Mouse (Mus musculus): Measurements from ENCODE around the gene Ntn4.
"Not testable (repeated sequence)": the region's sequence is repeated elsewhere in the genome, so short reads cannot be mapped to it uniquely, and the experiment has no call there.

The Ntn4 gene

DNA sequence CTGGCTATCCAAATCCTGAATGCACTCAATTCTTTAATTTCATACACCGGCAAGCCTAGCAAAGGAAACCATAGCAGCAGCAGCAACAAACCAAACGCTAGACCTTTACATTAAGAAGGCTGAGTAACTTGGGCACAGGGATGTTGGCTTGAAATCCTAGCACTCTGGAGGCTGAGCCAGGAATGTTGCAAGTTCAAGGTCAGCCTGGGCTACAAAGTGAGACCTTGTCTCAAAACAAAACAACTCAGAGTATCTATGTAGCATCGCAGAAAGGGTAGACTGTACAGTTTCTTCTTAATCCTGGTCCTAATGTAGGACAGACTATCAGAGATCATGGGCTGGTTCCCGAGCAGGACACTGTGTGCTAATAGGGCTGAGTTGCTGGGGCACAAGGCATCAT lies 43.4 kb downstream of the Ntn4 start:
- no peak for DNase-seq (ENCODE audit: low read depth, low spot score)

DNA sequence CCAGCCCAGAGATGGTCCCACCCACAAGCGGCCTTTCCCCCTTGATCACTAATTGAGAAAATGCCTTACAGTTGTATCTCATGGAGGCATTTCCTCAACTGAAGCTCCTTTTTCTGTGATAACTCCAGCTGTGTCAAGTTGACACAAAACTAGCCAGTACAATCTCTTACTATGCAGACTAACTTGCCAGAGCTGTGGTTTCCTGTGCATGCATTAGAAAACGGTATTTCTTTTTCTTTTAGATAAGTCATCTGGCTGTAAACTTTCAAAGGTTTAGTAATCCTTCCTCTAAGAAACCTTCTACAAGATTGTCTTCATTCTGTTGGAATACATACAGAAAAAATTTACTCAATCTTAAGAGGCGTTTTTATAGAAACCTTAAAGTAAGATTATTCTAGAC lies 44.9 kb downstream of the Ntn4 start:
- not testable (repeated sequence) for DNase-seq (ENCODE audit: low read depth, low spot score)

DNA sequence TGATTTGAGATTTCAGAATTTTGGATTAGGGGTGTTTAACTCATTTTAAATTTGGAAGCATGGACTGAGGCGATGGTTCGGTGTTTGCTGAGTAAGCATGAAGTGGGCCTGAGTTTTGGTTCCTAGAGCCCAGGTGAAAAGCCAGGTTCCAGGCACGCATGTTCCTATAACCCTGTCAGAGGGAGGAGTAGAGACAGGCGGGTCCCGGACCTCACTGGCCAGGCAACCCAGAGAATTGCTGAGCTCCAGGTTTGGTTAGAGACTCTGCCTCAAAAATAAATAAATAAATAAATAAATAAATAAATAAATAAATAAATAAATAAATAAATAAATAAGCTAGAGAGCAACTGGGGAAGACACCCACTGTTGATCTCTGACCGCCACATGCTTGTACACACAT lies 46.1 kb downstream of the Ntn4 start:
- DNase-seq (ENCODE audit: low read depth, low spot score), result no peak

DNA sequence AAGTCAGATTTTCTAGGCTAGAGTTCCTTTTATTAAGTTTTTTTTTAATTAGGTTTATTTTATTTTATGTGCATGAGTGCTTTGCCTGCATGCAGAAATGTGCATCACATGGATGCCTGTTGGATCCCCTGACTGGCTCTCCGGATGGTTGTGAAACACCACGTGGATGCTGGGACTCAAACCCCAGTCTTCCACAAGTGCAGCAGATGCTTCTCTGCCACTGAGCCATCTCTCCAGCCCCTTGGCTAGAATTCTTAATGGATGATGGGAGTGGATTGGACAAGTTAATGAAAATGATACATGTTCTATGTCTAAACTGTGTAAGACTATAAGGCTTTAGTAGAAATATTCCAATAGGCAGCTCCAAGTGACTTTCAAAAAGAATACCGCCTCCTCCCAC lies 47.3 kb downstream of the Ntn4 start:
- no peak for DNase-seq (ENCODE audit: low read depth, low spot score)

DNA sequence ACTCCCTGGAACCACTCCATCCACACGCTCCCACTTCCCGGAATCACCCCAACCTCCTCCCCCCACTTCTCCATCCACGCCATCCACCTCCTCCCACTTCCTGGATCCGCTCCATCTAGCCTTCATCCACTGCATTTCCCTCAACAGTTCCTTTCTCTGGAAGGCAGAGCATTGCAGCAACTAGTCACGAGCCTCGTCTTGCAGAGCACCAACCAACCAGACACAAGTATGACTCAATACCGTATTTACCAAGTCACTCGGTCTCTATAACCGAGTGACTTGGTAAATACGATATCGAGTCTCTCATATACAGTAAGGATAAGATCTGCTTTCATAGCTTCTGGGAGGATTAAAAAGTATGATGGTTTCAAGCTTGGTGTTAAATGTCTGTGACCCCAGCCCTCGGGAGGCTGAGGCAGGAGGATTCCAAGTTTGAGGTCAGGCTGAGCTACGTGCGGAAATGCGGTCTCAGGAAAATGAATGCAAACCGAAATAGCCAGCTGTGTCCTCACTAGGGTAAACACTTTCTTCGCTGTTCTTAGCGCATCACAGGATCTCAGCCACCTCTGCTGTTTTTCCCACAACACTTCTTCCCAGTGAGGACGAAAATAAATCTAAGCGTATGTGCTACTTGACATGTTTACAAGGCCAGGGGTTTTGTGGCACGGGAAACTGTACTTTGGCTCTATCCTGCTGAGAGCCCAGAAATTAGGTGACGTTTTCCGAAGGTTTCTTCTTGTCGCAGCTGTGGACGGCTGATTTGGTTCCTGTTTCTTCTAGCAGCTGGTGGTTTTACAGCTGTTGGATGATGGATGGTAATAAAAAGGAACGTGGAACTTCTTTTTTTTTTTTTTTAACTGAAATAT lies 48.1 kb downstream of the Ntn4 start:
- peak; percentile 86 for DNase-seq (ENCODE audit: low read depth, low spot score)

DNA sequence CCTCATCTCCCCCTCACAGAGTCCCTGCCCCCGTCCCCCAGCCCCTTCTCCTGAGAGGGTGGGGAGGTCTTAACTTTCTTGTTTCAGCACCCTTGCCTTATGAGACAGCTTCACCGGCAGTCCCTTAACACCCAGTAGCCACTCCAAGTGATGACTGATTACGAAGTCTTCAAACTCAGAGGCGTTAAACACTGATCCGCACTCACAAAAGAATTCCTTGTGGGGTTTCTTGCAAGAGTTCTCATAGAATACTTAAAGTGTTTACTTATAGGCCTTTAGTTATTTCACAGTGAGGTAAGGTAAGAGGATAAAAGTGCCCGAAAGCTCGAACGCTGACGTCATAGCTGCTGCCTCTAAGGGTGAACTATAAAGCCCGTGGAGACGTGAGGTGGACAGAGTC lies 50.9 kb downstream of the Ntn4 start:
- no peak for DNase-seq (ENCODE audit: low read depth, low spot score)

DNA sequence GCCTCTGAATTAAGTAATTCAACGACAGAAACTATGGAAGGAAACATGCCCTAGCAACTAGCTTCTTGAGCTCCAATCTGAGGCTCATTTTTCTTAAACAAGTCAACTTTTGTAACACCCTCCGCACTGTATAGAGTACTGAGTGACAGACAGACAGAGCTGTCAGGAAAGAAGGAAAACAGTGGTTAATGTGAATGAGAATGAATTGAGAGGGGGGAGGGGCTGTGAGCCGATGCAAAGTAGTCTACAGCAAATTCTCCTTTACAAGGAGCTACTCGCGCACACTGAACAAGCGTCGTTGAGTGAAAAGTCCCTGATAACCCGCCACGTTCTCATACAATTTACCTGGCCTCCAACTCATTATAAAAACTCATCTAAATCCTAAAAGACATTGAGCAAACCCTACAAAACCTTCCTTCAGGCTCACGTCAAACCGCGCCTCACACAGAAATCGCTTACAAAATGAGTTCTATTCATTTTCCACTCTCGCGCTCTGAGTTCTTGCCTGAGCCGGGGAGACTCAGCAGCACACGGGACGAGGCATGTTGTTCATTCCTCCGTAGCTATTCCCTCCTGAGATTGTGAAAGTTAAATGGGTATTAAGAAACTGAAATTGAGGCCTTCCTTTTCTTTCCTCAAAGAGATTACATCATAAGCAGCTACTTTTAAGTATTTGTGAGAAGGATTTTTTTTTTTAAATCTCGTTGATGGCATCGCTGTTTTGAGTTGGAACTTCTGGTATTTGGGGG lies 54.7 kb downstream of the Ntn4 start:
- no peak for DNase-seq (ENCODE audit: low read depth, low spot score)

DNA sequence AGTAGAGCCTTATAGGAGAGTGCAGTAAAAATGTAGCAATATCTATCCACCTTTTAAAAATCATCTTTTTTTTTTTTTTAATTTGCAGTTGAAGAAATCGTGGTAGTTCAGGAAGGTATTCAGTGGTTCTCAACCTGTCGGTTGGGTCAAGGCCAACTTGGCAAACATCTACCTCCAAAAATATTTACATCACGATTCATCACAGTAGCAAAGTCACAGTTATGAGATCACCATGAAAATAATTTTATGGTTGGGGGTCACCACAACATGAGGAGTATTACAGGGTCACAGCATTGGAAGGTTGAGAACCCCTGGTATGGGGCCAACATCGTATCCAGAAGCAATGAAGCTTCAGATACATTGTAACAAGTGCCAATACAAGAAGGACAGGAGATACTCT lies 55.5 kb downstream of the Ntn4 start:
- DNase-seq (ENCODE audit: low read depth, low spot score), result no peak

DNA sequence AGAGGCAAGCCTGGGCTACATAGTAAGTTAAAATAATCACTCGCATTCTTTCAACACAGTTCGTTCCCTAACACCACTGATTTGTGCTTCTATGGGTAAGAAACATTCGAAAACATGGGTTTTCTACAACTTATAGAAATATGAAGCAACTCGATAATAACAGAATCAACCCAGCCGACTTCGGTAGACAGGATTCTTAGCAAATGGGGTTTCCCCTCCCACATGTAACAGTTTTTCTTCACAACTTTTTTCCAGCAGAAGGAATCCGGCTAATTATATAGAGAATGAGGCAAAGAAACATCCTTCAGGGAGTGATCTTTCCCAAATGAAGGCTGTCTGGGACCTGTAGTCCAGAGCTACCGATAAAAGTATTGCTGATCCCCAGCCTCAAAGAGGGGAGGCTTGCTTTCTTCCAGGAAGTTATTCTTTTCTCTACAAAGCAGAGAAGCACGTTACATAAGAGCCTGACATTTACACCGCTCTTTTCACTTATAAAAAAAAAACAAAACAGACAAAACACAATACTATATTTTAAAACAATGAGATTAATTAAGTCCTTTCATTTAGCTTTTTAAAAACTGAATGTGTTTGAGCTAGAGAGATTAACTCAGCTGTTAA lies 57.5 kb downstream of the Ntn4 start:
- peak; percentile 37 for DNase-seq (ENCODE audit: low read depth, low spot score)

DNA sequence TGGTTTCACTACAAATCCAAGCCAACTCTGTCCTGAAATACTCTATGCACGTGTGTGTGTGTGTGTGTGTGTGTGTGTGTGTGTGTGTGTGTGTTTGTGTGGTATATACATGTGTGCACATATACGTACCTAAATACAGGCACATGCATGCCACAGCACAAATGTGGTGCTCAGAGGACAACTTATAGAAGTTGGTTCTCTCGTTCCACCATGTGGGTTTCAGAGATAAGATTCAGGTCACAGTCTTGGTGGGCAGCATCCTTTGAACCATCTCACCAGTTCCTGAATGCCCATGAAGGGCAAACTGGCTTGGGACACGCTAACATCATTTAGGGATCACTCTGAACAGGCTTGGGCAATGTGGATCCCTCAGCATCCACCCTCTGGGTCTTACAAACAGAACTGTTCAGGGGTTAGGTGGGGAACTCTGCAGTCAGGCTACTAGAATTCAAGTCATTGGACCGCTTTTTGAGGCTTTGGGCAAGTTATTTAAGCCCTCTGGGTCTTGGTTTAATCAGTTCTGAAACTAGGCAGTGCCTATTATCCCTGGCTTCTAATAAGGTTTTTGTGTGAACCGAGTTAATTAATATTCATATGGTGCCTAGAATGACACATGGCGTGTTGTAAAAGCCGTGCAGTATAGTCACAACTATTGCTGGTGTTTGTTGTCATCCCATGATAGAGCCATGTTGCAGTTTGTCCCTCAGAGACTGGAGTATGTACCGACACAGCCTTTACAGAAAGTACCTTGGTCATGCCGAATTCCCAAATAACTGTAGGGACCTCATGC lies 59.4 kb downstream of the Ntn4 start:
- no peak for DNase-seq (ENCODE audit: low read depth, low spot score)

DNA sequence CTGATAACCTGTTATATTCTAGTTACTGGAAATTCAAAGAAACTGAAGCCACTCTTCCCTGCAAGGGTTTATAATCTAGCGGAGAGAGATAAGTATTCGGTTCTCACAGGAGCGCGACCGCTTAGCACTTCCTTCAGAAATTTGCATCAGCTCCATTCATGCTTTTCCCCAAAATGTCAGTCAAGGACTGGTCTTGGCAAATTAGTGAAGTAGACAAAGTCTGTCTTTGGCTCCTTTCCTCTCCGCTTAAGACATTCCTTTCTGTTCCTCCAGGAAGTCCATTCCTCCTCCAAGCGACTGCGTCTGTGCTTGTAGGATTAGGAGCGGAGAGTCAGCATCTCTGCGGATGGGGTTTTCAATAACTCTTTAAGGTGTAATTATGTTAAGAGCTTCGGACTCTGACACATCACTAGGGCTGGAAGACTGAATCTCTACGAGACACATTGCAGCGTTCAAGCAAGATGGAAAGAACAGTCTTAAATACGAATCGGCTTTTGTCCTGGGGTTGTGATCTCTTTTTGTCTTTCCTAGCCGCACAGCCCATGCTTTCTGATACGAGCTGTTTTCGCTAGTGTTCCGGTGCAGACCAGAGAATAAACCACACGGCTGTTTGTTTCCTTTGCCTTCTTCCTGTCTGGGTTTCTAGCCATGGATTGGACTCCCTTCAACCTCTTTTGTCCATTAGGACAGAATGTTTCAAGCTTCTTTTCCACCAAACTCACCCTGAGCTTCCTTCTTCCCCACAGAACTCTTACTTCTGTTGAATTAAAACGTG lies 60.3 kb downstream of the Ntn4 start:
- no peak for DNase-seq (ENCODE audit: low read depth, low spot score)

DNA sequence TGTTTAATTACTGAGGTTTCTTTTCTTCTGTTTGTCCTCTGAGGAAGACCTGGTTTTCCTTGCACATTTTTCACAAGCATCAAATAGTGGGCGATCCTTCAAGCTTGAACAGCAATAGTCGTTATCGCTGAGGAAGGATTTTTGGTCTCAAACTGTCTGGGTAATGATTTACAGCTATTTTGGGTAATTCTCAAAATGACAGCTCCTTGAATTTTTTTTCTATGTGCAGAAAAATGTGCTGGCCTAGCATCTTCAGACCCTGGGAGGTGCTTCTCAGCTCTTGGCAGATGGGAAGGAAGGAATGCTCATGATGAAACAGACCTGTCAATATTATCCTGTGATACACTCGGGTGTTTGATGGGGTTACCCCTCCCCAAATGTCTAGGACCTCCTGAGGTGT lies 63.5 kb downstream of the Ntn4 start:
- DNase-seq (ENCODE audit: low read depth, low spot score), result no peak

DNA sequence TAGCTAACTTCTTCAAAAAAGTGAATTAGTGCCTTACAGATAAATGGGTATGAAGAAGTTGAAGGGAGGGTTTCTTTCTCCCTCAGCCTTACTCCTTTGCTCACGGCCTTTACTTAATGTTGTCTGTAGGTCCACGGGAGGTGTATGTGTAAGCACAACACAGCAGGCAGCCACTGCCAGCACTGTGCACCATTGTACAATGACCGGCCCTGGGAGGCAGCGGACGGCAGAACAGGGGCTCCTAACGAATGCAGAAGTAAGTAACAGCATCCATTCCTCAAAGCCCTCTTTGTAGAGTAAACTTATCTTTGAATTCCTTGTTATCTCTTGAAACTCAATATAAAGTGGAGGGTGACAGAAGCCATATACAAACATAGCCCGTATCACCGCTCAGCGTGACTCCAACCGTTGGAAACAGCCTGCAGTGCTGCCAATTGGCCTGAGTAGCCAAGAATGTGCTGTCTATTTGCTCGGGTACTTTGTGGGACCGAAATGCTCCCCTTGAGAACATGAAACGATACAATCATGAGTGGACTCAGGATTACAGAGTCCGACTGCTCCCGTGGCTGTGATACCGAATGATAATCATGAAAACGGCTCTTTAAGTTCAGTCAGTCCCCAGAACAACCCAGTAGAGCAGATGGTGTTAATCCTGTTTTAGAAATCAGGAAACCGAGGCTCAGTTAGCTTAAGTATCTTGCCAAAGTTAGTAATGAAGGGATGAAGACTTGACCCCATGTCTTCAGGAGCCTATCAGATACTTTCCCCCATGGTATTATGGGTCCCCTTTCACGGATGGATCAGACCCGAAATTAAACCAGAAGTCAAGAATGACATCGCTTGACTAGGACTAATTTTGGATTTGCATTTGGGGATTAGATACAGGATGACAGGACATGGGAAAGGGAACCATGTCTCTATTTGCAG lies 66.9 kb downstream of the Ntn4 start:
- no peak for DNase-seq (ENCODE audit: low read depth, low spot score)

DNA sequence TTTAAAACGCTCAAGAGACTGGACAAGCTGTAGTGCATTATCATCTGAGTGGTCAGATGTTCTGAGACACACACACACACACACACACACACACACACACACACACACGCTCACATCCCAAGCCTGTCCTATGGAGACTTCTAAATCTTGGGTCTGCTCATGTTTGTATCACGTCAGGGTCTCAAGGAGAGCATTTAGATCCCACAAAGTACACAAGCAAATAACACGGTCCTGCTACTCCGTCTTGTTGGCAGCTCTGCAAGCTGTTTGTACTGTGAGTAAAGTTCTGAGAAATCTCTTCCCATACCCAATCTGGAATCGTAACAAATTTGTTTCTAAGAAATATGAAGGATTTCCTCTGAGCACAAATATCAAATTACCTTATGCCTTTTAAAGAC lies 67.6 kb downstream of the Ntn4 start:
- no peak for DNase-seq (ENCODE audit: low read depth, low spot score)

DNA sequence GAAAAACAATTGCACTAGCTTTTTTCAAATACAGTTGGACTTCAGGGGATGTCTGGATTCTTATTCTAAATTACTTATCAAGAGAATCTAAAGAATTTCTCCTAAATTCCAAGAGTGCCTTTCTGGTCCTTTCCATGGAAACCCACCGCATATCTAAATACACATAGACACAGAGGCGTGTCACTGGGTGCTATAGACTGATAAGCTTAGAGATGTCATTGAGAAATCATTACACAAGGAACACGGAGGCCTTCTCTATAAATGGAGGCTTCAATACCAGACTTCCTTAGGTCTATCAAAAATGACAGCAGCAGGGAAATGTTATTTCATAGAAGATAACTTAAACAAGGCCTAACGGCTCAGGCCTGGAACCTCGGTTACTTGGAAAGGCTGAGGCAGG lies 68.0 kb downstream of the Ntn4 start:
- DNase-seq (ENCODE audit: low read depth, low spot score), result no peak

DNA sequence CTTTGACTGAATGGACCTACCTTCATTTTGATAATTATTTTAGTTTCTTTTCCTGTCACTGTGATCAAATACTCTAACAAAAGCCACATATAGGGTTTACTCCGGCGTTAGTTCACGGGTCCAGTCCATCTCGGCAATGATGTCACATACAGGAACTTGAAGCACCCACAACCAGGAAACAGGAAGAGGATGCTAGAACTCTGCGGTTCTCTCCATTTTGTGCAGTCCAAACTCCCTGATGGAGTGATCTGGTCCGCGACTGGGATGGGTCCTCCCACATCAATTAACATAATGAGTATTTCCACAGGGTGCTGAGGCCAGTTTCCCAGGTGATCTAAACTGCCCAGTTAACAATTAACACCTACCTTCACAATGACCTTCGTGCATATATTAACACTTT lies 69.1 kb downstream of the Ntn4 start:
- DNase-seq (ENCODE audit: low read depth, low spot score), result no peak

DNA sequence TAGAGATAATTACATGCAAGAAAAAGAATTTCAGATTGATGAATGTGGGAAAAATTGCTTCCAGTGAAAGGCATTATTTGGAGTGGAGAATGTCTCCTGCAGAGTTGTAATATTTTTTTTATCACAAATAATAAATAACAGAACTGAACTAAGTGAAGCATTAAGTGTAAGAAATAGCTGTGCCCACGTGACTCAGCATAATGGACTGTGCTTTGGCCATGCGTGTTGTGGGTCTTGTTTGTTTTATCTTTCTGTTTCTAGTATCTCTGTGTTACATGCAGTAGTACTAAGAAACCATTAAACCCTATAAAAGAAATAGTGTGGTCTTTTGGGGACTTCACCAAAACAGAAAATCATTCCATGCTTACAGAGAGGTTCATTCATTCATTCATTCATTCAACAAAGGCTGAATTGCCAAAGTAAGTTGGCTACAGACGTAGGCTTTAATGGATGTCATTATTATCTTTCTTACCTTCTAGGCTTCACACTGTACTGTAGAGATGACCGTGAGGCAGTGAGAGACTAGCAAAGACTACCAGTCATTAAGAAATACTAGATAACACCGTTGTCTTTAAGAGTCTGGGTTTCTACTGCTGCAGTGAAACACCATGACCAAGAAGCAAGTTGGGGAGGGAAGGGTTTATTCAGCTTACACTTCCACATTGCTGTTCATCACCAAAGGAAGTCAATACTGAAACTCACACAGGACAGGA lies 81.3 kb downstream of the Ntn4 start:
- no peak for DNase-seq (ENCODE audit: low read depth, low spot score)

DNA sequence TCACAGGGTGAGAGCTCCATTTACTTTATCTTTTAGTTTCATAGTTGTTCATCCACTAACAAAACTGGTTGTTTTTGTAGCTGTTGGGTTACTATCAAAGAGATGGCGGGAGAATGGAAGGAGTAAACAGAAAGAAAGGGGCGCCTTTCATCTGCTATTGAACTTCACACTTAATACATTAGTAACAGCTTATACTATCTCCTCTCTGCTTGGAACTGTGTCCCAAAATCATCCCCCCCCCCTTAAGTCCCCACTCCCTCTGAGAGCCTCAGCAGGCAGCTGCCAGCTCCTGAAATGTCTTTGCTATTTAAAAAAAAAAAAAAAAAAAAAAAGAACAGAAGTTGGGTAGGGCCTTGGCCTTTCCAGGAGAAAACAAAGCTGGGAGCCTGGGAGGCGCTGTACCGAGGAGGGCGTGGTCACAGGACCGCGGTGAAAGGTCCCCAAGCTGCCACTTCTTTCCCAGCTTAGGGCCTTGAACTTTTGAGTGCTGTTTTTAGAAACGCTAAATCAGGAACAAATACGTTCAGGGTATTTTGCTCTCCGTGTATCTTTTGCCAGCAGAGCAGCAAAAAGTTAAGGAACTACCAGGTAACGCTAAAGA lies 83.6 kb downstream of the Ntn4 start:
- no peak for DNase-seq (ENCODE audit: low read depth, low spot score)

DNA sequence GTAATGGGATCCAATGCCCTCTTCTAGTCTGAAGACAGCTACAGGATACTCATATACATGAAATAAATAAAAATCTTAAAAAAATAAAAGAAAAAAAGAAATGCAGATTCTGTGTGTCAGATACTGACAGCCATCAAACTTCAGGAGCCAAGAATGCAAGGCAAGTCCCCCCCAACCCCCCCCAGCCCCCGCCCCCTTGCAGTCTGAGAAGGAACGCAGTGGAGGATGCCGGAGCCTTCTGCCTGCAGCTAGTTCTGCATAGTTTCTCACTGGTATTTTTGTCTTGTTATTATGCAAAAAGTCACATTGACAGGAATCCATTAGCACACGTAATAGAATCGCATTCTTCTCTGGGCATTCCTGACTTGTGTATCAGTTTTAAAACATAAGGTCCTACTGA lies 87.7 kb downstream of the Ntn4 start:
- DNase-seq (ENCODE audit: low read depth, low spot score), result no peak
